Mouse (Mus musculus) heart, adult 9 months (tissue): ENCODE results near the gene Klrg1.
A peak's percentile ranks its signal among the peaks of the same experiment; 100 is the strongest.

Experiments used
- DNase-seq, 2 experiments: peaks; one replicate each; pipeline ENCODE4 v3.0.0; 2022; ENCODE audit warnings: low spot score in 2 of 2

Gene Klrg1

DNA sequence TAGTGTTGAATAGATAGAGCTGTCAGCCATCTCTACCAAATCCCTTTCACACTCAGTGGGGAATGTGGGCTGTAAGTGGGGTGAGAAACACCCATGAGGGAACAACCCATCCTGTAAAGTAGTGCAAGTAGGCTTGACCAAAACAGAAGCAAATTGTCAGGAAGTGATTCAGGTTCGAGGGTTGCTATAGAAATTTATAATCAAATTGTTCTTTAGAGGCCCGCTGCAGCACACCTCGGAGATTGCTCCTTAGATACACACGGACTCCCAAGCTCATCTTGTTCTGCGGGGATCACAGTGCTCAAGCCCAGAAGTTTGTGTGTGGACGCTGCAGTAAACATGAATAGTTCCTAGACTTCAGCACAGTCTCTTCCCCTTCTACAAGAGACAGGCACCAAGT lies at the start of gene Klrg1:
Gene Klrg1 (minus strand): TSS at position 101 of the 400 bp plus-strand sequence.
- no peak for DNase-seq

DNA sequence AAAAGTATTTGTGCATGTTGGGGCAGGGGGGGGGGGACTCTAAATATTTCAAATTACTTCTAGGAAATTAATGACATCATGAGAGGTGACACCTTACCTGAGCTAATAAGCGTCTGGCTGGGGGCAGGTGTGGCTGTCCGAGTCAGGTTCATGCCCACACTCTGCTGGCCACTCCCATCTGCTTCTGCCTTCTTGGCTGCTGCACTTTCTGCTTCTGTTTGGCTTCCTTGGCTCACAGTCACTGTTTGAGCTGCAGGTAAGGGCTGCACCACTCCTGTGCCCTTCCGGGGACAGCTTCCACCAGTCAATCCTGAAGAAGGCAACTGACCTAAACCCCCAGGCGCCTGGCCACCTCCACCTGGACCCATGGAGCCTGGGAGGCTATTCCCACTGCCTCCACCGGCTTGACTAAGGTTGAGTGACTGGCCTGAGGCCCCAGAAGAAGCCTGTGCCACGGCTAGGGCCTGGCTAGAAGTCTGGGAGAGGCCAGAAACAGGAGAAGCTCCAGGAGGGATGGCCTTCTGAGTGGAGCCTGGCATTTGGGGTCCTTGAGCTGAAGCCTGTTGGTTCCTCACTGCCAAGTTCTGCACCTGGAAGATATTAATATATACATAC lies 42.8 kb upstream of the Klrg1 start:
- no peak for DNase-seq

DNA sequence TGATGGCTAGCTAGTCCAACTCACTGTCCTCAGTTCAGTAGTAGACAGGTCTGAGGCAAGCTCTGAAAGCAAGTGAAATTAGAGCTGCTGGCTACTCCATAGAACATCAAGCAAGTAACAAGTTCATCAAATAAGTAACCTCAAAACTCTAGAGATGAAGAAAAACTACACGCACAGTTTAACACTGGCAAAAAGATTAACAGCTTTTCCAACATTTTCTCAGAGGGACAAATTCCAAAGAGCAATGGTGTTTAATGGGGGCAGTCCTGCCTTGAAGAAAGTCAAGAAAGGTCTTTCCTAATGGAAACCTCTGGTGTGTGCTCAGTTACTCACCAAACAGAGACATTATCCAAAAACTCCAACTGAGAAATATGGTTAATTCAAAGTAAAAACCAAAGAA lies 36.0 kb upstream of the Klrg1 start:
- no peak for DNase-seq

DNA sequence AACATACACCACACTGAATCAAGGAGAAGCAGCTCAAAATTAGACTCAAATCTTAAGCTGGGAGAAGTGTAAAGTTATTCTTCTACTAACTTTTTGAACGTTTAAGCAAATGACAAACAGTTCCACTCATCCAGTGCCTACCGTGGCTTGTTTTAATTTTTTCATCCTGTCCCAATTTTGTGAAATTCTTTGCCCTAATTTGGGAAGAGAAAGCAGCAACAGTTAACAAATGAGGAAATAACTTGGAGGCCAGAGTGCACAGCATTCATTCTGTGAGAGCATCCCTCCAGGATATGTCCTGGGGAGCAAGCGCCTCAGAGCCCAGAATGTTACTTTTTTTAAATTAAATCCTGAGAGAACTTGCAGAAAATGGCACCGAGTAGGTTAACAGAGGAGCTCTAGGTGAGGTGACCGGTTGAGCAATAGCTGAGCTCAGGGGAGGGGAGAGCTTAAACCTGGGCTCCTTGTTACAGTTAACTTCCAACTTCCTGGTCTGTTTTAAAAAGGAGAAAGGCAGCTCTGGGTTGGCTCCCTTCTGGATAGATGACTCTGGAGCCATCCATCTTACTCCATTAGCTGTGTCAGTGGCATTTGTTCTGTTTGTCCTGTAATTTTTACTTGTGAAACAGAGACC lies 27.6 kb upstream of the Klrg1 start:
- no peak for DNase-seq

DNA sequence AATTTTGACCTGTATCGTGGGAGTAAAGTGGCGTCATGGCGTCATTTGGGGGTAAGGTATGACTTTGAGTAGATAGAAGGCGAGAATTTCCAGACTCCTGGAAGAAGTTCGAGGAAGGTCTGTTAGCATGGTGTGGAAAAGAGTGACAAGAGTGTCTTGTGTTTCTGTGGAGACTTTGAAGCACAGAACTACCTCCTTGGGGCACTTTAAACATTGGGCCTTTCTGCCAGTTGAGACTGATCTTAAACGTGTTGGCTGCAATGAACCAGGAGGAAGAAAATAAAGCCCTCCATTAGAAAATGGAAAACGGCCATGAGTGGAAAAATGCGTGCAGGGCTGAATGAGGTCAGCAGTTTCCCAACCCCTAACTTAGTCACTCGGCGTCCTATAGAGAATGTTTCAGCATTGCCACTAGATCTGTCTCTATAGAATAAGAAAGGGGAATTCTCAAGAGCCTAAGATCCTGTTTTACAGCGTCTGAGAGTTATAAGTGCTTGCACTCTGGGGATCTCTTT lies 26.8 kb upstream of the Klrg1 start:
- no peak for DNase-seq

DNA sequence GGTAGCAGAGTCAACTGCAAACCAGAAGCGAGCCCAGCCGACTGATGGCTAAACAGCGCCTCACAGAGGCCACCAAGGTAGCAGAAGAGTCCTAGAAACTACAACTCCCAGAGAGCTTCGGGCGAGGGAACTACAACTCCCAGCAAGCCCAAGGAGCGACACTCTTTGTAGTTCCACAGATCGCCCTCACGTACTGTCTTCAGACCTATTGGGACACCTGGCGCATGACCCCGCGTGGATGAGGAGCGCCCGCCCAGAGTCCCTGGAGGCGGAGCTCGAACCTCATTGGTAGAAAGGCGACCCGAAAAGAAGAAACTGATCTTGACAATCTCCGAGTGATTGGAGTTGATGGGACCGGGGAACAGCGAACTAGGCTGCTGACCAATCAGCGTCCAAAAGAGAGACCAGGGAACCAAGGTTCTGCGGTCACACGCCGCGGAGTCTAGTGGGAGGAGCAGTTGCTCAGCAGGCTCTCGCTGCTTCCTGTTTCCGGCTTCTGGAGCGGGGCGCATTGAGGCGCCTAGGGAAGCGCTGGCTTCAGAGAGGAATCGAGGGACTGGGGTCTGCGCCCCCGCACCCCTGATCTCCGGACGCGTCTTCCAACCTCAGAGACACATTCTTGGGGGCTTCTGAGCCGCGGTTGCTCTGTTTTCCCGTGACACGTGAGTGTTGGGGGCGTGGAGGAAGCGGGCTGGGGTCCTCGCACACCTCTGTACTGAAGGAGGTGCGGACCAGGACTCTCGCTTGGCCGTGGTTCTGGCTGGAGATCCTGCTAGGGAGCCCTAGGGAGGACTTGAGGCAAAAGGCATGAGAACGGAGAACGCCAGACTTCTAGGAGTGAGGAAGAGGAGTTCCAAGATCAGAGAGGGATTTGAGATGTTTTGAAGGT lies 26.1 kb upstream of the Klrg1 start, which contains the start of gene M6pr:
Gene M6pr (plus strand): TSS at position 216 of the 889 bp plus-strand sequence.
- DNase-seq = peak; percentile 98 to 99

DNA sequence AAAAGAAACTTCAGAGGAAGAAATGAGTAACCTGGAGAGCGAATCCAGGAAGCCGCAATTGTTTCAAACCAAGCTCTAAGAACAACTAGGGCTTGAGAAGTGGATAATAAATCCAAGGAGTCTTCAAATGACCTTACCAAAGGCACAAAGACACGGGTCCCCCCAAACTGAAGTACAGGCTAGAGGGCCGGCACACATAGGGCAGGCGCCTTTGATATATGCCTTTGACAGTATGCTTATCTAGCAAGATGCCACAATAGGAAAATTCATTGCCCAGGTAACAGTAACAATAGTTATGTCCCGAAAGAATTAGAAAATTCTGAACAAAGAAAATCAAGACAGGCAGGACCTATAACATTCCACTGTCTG lies 25.4 kb upstream of the Klrg1 start:
- no peak for DNase-seq

DNA sequence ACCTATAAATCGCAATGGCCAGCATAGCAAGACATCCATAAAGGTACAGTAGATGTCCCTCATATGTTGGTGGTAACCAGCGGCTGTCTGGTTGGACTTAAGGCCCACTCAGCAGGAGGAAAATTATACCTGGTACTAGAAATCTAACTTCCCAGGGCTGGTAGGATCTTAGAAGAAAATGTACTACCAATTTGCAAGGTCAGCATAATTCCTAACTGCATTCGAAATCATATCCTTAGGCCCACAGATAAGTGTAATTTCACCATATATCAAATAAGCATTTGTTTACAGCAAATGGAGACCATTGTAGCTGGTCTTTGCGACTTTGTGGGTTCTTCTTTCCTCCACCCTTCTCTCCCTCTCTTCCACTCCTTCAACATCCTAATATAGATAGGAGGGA lies 24.0 kb upstream of the Klrg1 start:
- no peak for DNase-seq

DNA sequence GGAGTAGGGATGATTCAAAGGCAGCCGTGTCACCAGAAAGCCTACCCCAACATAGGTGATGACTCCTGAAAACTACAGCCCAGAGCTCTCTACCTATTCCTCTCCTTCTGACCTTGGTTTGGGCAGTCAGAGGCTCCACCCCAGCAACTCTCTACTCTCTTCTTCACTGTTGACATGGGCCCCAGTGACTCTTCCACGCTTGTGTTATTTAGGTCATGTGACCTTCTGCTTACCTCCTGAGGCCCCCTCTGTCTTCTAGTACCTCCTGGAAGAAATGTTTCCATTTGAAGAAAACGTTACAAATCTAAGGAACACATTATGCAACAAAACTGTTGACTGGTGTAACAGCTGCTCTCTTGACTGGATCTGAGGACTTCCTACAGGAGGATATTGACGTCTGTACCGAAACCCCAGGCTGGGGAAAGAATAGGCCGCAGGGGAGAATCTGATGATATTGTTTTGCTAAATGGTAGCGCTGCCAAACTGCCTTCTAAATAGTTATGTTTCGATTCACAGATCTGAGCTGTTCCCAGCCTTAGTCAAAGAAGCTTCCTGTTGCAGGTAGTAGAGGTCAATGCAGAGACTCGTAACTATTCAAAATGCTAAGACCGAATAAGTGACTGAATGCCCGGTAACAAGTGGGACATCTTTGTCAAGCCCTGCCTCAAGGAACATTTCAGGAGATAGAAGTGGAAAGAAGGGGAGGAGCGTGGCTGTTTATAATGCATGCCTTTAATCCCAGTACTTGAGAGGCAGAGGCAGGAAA lies 22.3 kb upstream of the Klrg1 start:
- no peak for DNase-seq

DNA sequence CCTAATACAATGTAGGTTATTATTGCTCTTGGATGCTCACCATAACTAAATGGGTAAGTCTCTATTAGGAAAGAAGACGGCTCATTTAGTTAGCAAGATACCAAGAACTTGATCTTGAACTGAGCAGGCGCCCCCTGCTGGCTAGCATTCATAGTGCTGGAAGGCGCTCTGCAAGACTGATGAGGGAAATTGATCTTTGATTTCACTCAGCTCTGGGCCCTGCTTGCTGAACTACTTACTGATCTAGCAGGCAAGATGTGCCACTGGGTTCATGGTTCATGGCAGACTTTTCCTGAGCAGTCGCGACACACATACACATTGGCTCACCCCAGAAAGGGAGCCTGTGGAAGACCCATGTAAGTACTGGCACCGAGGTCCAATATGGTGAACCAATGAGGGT lies 21.7 kb upstream of the Klrg1 start:
- peak; percentile 19 to 54 for DNase-seq

DNA sequence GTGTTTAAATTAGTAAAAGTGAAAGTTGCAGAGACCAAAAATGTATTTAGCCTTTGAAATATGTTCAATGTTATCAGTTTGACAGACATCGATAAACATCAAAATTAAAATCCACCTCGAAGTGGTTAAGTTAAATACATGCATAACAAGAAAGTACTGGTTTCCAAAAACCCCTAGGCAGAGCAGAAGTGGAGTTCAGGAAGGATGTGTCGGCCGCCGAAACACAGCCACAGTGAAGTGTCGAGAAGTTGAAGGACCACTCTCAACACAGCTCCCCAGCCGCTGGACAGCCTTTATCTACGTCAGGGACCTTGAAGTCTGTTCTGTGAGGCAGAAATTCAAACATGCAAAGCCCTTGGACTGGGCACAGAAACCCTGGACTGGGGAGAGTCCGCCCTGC lies 20.8 kb upstream of the Klrg1 start:
- no peak for DNase-seq

DNA sequence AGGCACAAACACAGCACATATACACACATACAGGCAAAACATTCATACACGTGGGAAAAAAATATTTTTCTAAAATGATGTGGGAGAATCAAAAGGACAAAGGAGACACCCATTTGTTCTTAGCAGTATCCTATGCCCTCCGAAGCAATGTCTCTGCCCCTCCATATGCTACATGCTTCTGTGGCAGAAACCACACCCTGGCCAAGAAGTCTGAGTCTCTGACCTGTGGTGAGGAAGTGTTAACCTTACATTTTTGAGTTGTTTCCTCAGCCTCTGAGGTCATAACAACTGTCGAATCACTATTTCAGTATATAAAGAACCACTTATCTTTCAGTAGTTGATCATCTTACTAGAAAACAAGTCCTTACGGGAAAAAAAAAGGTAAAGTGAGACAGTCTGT lies 20.0 kb upstream of the Klrg1 start:
- no peak for DNase-seq

DNA sequence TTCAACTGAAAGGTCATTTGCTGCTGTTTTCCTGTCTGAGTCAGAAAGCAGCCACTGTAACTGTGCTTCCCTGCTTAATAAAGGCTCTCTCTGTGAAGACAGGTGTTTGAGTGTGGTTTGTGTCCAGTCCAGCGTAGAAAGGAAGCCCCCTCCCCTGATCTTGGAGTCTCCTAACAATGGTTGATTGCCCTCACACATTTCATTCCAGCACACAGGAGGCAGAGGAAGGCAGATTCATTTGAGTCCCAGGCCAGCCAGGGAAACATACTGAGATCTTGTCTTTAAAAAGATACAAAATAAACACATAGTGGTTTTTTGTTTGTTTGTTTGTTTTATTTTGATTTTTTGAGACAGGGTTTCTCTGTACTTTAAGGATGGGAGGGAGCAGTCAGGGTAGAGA lies 19.4 kb upstream of the Klrg1 start:
- no peak for DNase-seq

DNA sequence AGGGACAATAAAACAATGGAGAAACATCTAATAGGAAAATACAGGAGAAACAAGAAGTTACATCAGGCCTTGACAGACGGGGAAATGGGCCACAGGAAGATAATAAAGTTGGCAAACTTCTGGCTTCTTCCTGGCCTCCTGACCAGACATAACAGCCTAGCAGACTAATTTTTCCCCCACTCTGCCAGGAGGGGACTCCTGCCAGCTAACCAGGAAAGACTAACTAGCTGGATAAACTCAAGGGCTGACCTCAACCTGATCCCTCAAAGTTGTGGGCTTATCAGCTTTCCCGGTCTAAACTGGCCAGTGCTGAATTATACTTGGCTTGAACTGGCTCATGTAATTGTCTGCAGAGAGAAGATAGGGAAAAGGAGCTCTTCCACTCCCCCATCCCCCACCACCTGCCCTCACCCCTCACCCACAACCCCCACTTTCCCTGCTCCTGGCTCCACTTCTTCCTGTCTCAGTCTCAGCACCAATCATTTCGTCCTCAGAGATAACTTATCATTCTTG lies 17.0 kb upstream of the Klrg1 start:
- no peak for DNase-seq

DNA sequence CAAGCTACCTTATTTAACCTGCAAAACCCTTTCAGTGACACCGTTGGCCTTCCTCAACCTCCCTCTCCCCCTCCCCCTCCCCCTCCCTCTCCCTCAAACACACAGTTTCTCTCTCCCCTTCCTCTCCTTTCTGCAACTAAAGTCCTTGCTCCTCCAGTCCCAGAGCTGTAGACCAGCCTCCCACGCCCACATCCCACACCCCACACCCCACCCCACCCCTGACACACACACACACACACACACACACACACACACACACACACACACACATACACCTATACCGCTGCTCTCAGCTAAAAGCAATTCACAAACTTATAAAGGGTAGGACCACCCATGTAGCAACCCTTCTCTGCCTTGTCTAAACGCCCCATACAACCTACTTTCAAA lies 15.5 kb upstream of the Klrg1 start:
- DNase-seq = no peak

DNA sequence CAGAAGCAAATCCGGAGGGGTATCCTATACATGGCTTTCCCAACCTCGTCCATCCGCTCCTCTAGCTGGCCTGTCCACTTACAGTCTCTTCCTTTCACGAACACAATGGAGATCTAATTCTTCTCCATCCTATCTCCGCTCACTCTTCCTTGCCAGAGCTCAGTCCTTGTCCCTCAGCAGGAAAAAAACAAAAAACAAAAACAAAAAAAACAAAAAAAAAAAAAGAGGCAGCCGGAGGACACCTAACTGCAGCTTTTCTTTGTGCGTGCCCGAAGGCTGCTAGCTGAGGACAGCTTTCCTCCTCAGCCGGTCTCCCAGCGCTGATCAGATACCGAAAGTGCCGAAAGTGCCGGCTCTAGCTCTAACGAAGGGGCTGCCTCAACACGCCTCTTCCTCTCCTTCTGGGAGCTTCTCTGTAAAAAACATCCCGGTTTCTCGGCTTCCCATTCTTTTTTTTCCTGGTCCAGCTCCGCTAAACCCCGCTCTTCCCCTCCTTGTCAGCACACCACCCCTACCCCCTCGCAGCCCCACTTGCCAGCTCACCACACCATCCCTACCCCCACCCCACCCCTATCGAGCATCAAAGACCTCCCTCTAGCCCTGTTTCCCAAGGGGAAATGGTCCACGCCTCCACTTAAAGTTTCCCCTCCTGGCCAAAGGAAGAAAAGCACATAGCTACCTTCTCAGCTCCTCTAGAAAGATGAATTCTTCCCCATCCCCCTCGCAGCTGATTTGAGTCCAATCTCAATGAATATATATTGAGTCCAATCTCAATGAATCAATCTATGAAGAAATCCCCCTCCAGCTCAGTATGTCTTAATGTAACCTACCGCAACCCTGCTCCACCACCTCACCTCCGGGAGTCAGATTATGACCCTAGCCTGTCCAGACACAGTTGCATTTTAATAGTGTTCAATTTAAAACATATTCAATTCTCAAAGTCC lies 14.9 kb upstream of the Klrg1 start:
- DNase-seq = no peak

DNA sequence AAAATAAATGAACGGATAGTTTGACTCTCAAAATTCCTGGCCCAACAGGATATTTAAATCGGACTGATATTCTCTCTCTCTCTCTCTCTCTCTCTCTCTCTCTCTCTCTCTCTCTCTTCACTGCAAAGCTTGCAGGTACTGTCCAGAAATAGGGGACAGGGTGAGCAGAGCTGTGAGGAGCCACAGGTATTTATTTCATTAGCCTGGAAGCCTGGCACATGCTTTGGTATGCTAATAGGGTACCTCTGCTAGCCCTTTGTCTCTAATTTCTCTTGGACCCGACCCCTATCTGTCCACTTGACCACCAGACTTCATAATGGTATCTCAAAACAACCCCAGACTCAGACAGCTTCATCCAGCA lies 14.2 kb upstream of the Klrg1 start:
- no peak for DNase-seq

DNA sequence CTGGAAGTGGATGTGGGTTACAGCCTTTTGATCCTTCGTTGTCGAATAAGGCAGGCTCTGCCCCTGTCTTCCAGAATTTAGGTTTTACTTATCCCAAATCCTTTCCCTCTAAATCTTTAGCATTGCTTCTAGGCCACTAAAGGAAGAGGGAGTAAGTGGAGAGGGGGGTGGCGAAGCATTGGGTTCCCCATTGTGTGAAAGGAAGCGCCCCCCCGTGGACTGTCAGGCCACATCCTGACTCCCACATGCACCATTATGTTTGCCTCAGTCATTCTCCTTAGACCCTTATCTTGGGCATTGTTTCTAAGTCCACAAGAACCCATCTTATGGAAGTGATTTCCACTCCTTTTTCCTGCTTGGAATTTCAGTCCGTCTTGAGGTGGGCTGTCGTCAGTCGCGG lies 12.6 kb upstream of the Klrg1 start:
- no peak for DNase-seq

DNA sequence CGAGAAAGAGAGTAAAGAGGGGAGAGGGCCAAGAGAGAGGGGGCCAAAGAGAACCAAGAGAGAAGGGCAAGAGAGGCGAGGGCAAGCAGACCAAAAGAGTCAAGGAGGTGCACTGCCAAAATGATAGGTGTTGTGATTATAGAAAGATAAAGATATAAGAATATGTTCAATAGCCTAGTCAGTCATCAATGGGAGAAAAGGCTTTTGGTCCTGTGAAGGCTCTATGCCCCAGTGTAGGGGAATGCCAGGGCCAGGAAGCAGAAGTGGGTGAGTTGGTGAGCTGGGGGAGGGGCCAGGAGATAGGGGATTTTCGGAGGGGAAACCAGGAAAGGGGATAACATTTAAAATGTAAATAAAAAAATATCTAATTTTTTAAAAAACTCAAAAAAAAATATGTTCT lies 11.6 kb upstream of the Klrg1 start:
- no peak for DNase-seq

DNA sequence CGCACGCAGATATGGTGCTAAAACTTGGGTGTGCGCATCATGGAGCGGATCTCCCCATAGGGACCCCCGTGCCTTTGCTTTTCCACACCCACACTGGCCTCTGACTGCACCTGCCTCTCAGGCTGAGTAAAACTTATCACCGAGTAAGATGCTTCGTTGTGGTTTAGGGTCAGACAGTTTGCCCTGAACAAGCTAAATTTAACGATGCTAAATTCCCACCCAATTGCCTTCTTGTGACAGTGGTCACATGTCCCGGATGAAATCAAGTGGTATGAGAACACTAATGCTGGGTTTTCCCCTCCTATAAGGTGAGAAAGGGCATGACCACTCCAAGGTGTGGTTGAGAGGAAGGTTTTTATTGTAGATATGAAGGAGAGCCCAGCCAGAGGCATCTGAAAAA lies 11.1 kb upstream of the Klrg1 start:
- no peak for DNase-seq

DNA sequence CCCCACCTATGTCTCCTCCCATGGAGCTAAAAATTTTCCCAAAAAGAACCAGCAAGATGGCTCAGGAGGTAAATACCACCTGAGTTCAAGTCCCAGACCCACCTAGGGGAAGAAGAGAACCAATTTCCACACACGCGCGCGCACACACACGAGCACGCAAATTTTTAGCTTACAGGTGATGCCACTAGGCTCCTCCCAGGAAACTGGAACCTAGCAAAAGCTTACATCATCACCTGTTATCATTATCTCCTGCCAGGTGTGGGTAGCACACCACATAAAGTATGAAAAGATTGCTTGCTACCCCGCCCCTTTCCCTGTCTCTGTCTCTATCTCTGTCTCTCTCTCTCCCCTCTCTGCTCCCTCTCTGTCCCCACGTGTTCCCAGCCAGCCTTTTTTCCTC lies 10.4 kb upstream of the Klrg1 start:
- DNase-seq = no peak
